Mouse (Mus musculus): ENCODE data around the gene Lin28a.

Gene Lin28a

GRCm38 (mm10) chr4:134018779-134019145 is at the start of gene Lin28a:
Lin28a (minus strand) TSS chr4:134018841.
- H3K4me3 ChIP-seq (replicated peaks; ENCODE audit: low read length), result peak within 1 kb of the TSS; percentile 95
- H3K36me3 ChIP-seq (ENCODE audit: insufficient read depth, low read length), result peaks cover 25% of the 10 kb centered on the region
- no peaks in the 10 kb centered on the region for H3K9me3 ChIP-seq (ENCODE audit: low read length)
- H3K4me1 ChIP-seq (replicated peaks; ENCODE audit: low read depth, low read length), result peaks cover 49% of the 10 kb centered on the region
- TF ChIP-seq POU5F1 (IDR thresholded peaks at IDR 0.05; ENCODE audit: borderline replicate concordance, low read length) (no peak), CTCF (conservative IDR thresholded peaks at IDR 0.05; ENCODE audit: low read length) (no peak), NANOG (IDR thresholded peaks at IDR 0.05; ENCODE audit: borderline replicate concordance, low read length) (no peak)
- no peaks in the 10 kb centered on the region for H3K27me3 ChIP-seq (ENCODE audit: insufficient read depth, low read length)

GRCm38 (mm10) chr4:134067833-134068544 is 49.3 kb upstream of the Lin28a start:
- Histone ChIP-seq H3K36me3 (ENCODE audit: insufficient read depth, low read length) (no peaks in the 10 kb centered on the region), H3K9me3 (ENCODE audit: low read length) (no peaks in the 10 kb centered on the region), H3K4me1 (replicated peaks; ENCODE audit: low read depth, low read length) (peaks cover 78% of the 10 kb centered on the region), H3K4me3 (replicated peaks; ENCODE audit: low read length) (0 out of 2 replicates have a peak overlapping the region, but pooled peaks have one; percentile 14), H3K27me3 (ENCODE audit: insufficient read depth, low read length) (peaks cover 38% of the 10 kb centered on the region)
- no peak for TF ChIP-seq POU5F1 (IDR thresholded peaks at IDR 0.05; ENCODE audit: borderline replicate concordance, low read length)
- TF ChIP-seq CTCF (conservative IDR thresholded peaks at IDR 0.05; ENCODE audit: low read length), result no peak
- TF ChIP-seq NANOG (IDR thresholded peaks at IDR 0.05; ENCODE audit: borderline replicate concordance, low read length), result no peak

DNA sequence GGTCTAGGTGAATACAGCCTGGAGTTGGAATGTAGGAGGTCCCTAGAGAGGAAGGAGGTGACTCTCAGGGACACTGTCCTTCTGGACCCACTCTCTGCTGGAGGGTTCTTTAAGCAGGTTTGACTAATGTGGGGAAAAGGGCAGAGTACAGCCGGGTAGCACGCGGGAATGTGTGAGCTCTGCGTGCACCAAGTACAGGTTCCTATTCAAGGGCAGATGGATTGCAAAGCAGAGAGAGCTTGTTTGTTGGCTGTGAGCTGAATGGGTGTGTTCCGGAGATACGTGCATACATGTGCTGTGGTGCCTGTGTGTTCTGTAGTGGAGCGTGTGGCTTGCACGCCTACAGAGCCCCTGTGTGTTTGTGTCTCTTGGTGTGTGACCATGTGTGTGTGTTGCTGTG is 48.7 kb upstream of the Lin28a start:
- no peak overlapping the region for H3K4me3 ChIP-seq (replicated peaks; ENCODE audit: low read length)
- peaks cover 75% of the 10 kb centered on the region for H3K4me1 ChIP-seq (replicated peaks; ENCODE audit: low read depth, low read length)
- H3K9me3 ChIP-seq (ENCODE audit: low read length), result no peaks in the 10 kb centered on the region
- H3K27me3 ChIP-seq (ENCODE audit: insufficient read depth, low read length), result peaks cover 33% of the 10 kb centered on the region
- no peaks in the 10 kb centered on the region for H3K36me3 ChIP-seq (ENCODE audit: insufficient read depth, low read length)
- TF ChIP-seq NANOG (IDR thresholded peaks at IDR 0.05; ENCODE audit: borderline replicate concordance, low read length) (no peak), CTCF (conservative IDR thresholded peaks at IDR 0.05; ENCODE audit: low read length) (no peak), POU5F1 (IDR thresholded peaks at IDR 0.05; ENCODE audit: borderline replicate concordance, low read length) (no peak)

- no peaks in the 10 kb centered on the region for H3K36me3 ChIP-seq (ENCODE audit: insufficient read depth, low read length)
- peaks cover 26% of the 10 kb centered on the region for H3K27me3 ChIP-seq (ENCODE audit: insufficient read depth, low read length)
- peaks cover 83% of the 10 kb centered on the region for H3K4me1 ChIP-seq (replicated peaks; ENCODE audit: low read depth, low read length)
- H3K9me3 ChIP-seq (ENCODE audit: low read length), result no peaks in the 10 kb centered on the region
- peak overlapping the region; percentile 72 for H3K4me3 ChIP-seq (replicated peaks; ENCODE audit: low read length)
- TF ChIP-seq POU5F1 (IDR thresholded peaks at IDR 0.05; ENCODE audit: borderline replicate concordance, low read length) (no peak), CTCF (conservative IDR thresholded peaks at IDR 0.05; ENCODE audit: low read length) (no peak), NANOG (IDR thresholded peaks at IDR 0.05; ENCODE audit: borderline replicate concordance, low read length) (no peak)
Observed at GRCm38 (mm10) chr4:134065431-134066004, 46.9 kb upstream of the Lin28a start.

DNA sequence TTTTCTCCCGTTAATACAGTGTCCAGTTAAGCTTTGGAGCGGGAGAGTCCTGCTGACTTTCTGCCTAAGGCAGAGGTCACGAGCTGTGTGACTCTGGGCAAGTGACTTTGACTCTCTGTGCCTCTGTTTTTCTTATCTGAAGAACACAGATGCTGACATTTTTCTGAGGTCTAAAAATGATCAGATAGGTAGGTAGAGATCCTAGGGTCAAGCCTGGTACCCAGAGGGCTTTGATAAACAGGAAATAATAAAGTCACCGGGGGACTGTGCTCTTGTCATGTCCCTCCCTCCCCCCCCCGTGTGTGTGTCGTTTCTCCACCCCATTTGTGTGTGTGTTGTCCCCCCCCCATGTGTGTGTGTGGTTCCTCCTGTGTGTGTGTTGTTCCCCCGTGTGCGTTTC is 43.9 kb upstream of the Lin28a start:
- Histone ChIP-seq H3K4me3 (replicated peaks; ENCODE audit: low read length) (peak overlapping the region; percentile 43), H3K27me3 (ENCODE audit: insufficient read depth, low read length) (peaks cover 26% of the 10 kb centered on the region), H3K36me3 (ENCODE audit: insufficient read depth, low read length) (no peaks in the 10 kb centered on the region), H3K4me1 (replicated peaks; ENCODE audit: low read depth, low read length) (peaks cover 89% of the 10 kb centered on the region), H3K9me3 (ENCODE audit: low read length) (no peaks in the 10 kb centered on the region)
- TF ChIP-seq POU5F1 (IDR thresholded peaks at IDR 0.05; ENCODE audit: borderline replicate concordance, low read length) (no peak), CTCF (conservative IDR thresholded peaks at IDR 0.05; ENCODE audit: low read length) (no peak)

DNA sequence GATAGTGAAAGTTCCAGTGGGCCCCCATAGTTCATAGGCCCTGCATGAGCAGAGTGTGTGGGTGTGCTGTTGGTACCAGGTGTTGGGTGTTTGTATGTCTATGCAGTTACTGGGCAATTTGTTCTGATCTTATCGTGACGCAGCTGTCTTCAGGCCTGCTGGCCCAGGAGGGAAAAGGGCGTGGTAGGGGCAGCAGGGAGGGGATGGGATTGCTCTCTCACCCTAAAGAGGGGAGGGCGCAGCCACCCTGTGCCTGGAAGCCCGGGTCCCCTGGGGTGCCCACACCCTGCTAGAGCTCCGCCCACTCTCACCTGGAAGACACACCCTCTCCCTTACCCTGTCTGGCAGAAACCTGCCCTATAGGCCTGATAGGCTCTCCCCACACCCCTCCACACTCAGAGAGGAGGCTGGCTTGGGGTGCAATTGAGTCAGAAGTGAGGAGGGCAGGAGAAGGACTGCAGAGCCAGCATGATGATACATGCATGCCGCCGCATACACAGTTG is 43.4 kb upstream of the Lin28a start:
- Histone ChIP-seq H3K36me3 (ENCODE audit: insufficient read depth, low read length) (no peaks in the 10 kb centered on the region), H3K27me3 (ENCODE audit: insufficient read depth, low read length) (peaks cover 24% of the 10 kb centered on the region), H3K4me1 (replicated peaks; ENCODE audit: low read depth, low read length) (peaks cover 88% of the 10 kb centered on the region), H3K4me3 (replicated peaks; ENCODE audit: low read length) (peak overlapping the region; percentile 43), H3K9me3 (ENCODE audit: low read length) (no peaks in the 10 kb centered on the region)
- no peak for TF ChIP-seq POU5F1 (IDR thresholded peaks at IDR 0.05; ENCODE audit: borderline replicate concordance, low read length)
- TF ChIP-seq NANOG (IDR thresholded peaks at IDR 0.05; ENCODE audit: borderline replicate concordance, low read length), result no peak
- TF ChIP-seq CTCF (conservative IDR thresholded peaks at IDR 0.05; ENCODE audit: low read length), result no peak

GRCm38 (mm10) chr4:134061166-134061830 is 42.7 kb upstream of the Lin28a start:
- H3K9me3 ChIP-seq (ENCODE audit: low read length), result no peaks in the 10 kb centered on the region
- no peaks in the 10 kb centered on the region for H3K36me3 ChIP-seq (ENCODE audit: insufficient read depth, low read length)
- peak overlapping the region; percentile 43 for H3K4me3 ChIP-seq (replicated peaks; ENCODE audit: low read length)
- peaks cover 17% of the 10 kb centered on the region for H3K27me3 ChIP-seq (ENCODE audit: insufficient read depth, low read length)
- no peak for TF ChIP-seq NANOG (IDR thresholded peaks at IDR 0.05; ENCODE audit: borderline replicate concordance, low read length)
- no peak for TF ChIP-seq POU5F1 (IDR thresholded peaks at IDR 0.05; ENCODE audit: borderline replicate concordance, low read length)
- no peak for TF ChIP-seq CTCF (conservative IDR thresholded peaks at IDR 0.05; ENCODE audit: low read length)
- H3K4me1 ChIP-seq (replicated peaks; ENCODE audit: low read depth, low read length), result peaks cover 81% of the 10 kb centered on the region

GRCm38 (mm10) chr4:134060135-134060865 is 41.7 kb upstream of the Lin28a start, which contains the start of gene Crybg2:
Crybg2 (plus strand) TSS chr4:134060815.
- H3K27me3 ChIP-seq (ENCODE audit: insufficient read depth, low read length), result peaks cover 8% of the 10 kb centered on the region
- no peaks in the 10 kb centered on the region for H3K9me3 ChIP-seq (ENCODE audit: low read length)
- no peaks in the 10 kb centered on the region for H3K36me3 ChIP-seq (ENCODE audit: insufficient read depth, low read length)
- H3K4me1 ChIP-seq (replicated peaks; ENCODE audit: low read depth, low read length), result peaks cover 79% of the 10 kb centered on the region
- TF ChIP-seq POU5F1 (IDR thresholded peaks at IDR 0.05; ENCODE audit: borderline replicate concordance, low read length) (no peak), CTCF (conservative IDR thresholded peaks at IDR 0.05; ENCODE audit: low read length) (no peak), NANOG (IDR thresholded peaks at IDR 0.05; ENCODE audit: borderline replicate concordance, low read length) (no peak)
- peak within 1 kb of the TSS; percentile 74 for H3K4me3 ChIP-seq (replicated peaks; ENCODE audit: low read length)

Measured in E14TG2a.4 (cell line).